Mouse (Mus musculus) small intestine, adult 2 months (tissue): ENCODE measurements at regions not wholly inside any gene's neighbourhood (a gene's known extent, or its start where the extent isn't known, plus 50 kb on each side); places are given as distances from the start of the nearest gene placed in this dataset.

Experiments
- H3K27ac ChIP-seq: fragments of 200-500 bp; 2 replicates; pipeline ENCODE4 v1.5.1; 2012; ENCODE audit warnings: low read depth, low read length, control low read depth, inconsistent platforms; ENCODE audit not compliant: insufficient read depth
- H3K27me3 ChIP-seq: fragments of 200-500 bp; 2 replicates; pipeline ENCODE4 v1.6.1; 2012; ENCODE audit warnings: mild to moderate bottlenecking, moderate library complexity, low read length, inconsistent platforms; ENCODE audit not compliant: control insufficient read depth, insufficient read depth
- H3K36me3 ChIP-seq: fragments of 200-500 bp; 2 replicates; pipeline ENCODE4 v1.6.1; 2012; ENCODE audit warnings: mild to moderate bottlenecking, low read length, control low read depth, inconsistent platforms; ENCODE audit not compliant: control insufficient read depth, insufficient read depth
- H3K4me1 ChIP-seq: fragments of 200-500 bp; 2 replicates; pipeline ENCODE4 v1.6.1; 2012; ENCODE audit warnings: low read length, inconsistent platforms, mixed read lengths; ENCODE audit not compliant: control insufficient read depth, insufficient read depth, insufficient read length
- H3K4me3 ChIP-seq: fragments of 200-500 bp; 2 replicates; pipeline ENCODE4 v1.5.1; 2012; ENCODE audit warnings: low read depth, mild to moderate bottlenecking, control low read depth, inconsistent platforms, low read length, moderate library complexity
- CTCF ChIP-seq: fragments of 200-500 bp; IDR thresholded peaks from 2 replicates; pipeline ENCODE4 v1.5.1; 2012; ENCODE audit warnings: low read depth, mild to moderate bottlenecking, control low read depth, inconsistent platforms, low read length, moderate library complexity, mixed read lengths; ENCODE audit not compliant: insufficient replicate concordance, insufficient read length; ENCODE audit errors: extremely low read depth
- POLR2A ChIP-seq: fragments of 200-500 bp; IDR thresholded peaks from 2 replicates; pipeline ENCODE4 v1.6.1; 2012; ENCODE audit warnings: low read depth, mild to moderate bottlenecking, control low read depth, inconsistent platforms, low read length, moderate library complexity
- WGBS: fragments of 180-500 bp; shearing (Covaris S2); methylation state at CpG from one replicate; pipeline ENCODE4 v1.1.7; 2018; 5-methylcytosine and 5-hydroxymethylcytosine counted together

- no peak overlapping the region for H3K4me3 ChIP-seq
- no peaks in the 10 kb centered on the region for H3K4me1 ChIP-seq
- TF ChIP-seq CTCF (no peak), POLR2A (no peak)
- H3K27ac ChIP-seq = no peak overlapping the region
- H3K36me3 ChIP-seq = no peaks in the 10 kb centered on the region
- no peaks in the 10 kb centered on the region; the same call in 1 of the 2 replicates for H3K27me3 ChIP-seq
- 55% methylated on average over 10 of the region's 10 CpGs for WGBS
Observed at GRCm38 (mm10) chr2:166316409-166316916, 161.0 kb upstream of the Sulf2 start.

- H3K36me3 ChIP-seq = no peaks in the 10 kb centered on the region
- 70% methylated on average over 5 of the region's 5 CpGs for WGBS
- no peak overlapping the region for H3K4me3 ChIP-seq
- no peak for TF ChIP-seq POLR2A
- H3K27me3 ChIP-seq = no peaks in the 10 kb centered on the region
- no peaks in the 10 kb centered on the region for H3K4me1 ChIP-seq
- no peak overlapping the region for H3K27ac ChIP-seq
Observed at GRCm38 (mm10) chr2:166310438-166310837, 155.0 kb upstream of the Sulf2 start.

GRCm38 (mm10) chr2:166309882-166310281, 154.4 kb upstream of the Sulf2 start:
- no peak overlapping the region for H3K4me3 ChIP-seq
- no peaks in the 10 kb centered on the region for H3K4me1 ChIP-seq
- no peak for TF ChIP-seq CTCF
- no peak for TF ChIP-seq POLR2A
- H3K36me3 ChIP-seq = no peaks in the 10 kb centered on the region
- H3K27ac ChIP-seq = no peak overlapping the region
- no peaks in the 10 kb centered on the region for H3K27me3 ChIP-seq
- 85% methylated on average over 2 of the region's 2 CpGs for WGBS

GRCm38 (mm10) chr2:166307551-166307950, 152.1 kb upstream of the Sulf2 start:
- Histone ChIP-seq H3K4me3 (no peak overlapping the region), H3K27me3 (no peaks in the 10 kb centered on the region), H3K27ac (no peak overlapping the region), H3K36me3 (no peaks in the 10 kb centered on the region), H3K4me1 (no peaks in the 10 kb centered on the region)
- WGBS = 71% methylated on average over 13 of the region's 13 CpGs
- TF ChIP-seq CTCF (no peak), POLR2A (no peak)

GRCm38 (mm10) chr2:166305044-166306002, 149.9 kb upstream of the Sulf2 start:
- Histone ChIP-seq H3K27ac (no peak overlapping the region), H3K4me1 (no peaks in the 10 kb centered on the region), H3K36me3 (no peaks in the 10 kb centered on the region), H3K27me3 (no peaks in the 10 kb centered on the region), H3K4me3 (no peak overlapping the region)
- TF ChIP-seq CTCF (no peak), POLR2A (no peak)
- 81% methylated on average over 30 of the region's 30 CpGs for WGBS

GRCm38 (mm10) chr2:166303854-166304253, 148.4 kb upstream of the Sulf2 start:
- WGBS = 62% methylated on average over 2 of the region's 2 CpGs
- no peak overlapping the region for H3K27ac ChIP-seq

GRCm38 (mm10) chr2:166301161-166301560, 145.7 kb upstream of the Sulf2 start:
- no peaks in the 10 kb centered on the region for H3K4me1 ChIP-seq
- no peaks in the 10 kb centered on the region for H3K27me3 ChIP-seq
- no peak for TF ChIP-seq CTCF
- TF ChIP-seq POLR2A = no peak
- WGBS = 65% methylated on average over 9 of the region's 9 CpGs
- no peak overlapping the region for H3K27ac ChIP-seq
- H3K4me3 ChIP-seq = no peak overlapping the region
- H3K36me3 ChIP-seq = no peaks in the 10 kb centered on the region

More at GRCm38 (mm10) chr2:166303854-166304253, 148.4 kb upstream of the Sulf2 start:
- no peak overlapping the region for H3K4me3 ChIP-seq
- no peak for TF ChIP-seq POLR2A
- TF ChIP-seq CTCF = no peak
- no peaks in the 10 kb centered on the region for H3K36me3 ChIP-seq
- no peaks in the 10 kb centered on the region for H3K4me1 ChIP-seq
- H3K27me3 ChIP-seq = no peaks in the 10 kb centered on the region
